In the genomic region with DNA sequence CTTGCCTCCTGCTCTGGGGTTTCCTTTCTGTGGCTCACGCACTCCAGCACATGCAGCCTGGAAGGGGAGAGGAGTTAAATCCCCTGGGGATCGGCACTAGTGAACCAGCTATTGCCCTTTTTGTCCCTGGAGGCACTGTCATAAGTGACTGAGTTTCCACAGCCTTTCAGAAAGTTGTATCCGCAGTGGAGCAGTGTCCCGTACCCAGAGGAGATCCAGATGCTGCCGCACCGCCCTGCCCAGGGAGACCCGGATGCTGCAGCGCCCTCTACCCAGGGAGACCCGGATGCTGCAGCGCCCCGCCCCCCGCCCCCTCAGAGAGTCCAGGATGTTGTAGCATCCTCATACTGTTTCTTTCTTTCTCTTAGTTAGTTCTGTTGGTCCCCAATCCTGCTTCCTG, we compare ENCODE assay signal across 8 mouse cellular contexts. TPM values are rescaled to one million over a fixed set of nuclear protein-coding genes. Genes with fewer than 3 reads are reported as not detected.
DNase-seq lines count a peak whose midpoint lies in the region; ATAC-seq lines count a peak whose summit lies in the region.

No protein-coding gene starts in this region.

- 19% methylated on average over 12 of the region's 12 CpGs for WGBS in embryonic facial prominence, embryonic 12.5 days
- 30% methylated on average over 12 of the region's 12 CpGs for WGBS in hindbrain, embryonic 13.5 days
- WGBS in midbrain, embryonic 12.5 days = 25% methylated on average over 12 of the region's 12 CpGs

- no peak for ATAC-seq in embryonic facial prominence, embryonic 12.5 days (ENCODE audit: insufficient number of reproducible peaks, insufficient read depth, low FRiP score, low TSS enrichment)
- ATAC-seq in hindbrain, embryonic 13.5 days (ENCODE audit: low FRiP score) = no peak
- peak; percentile 70 for ATAC-seq in midbrain, embryonic 12.5 days (ENCODE audit: low FRiP score, low read depth)
- ATAC-seq in inflammation-experienced regulatory T-cells, adult 6 months = no peak

- no peaks in the 10 kb centered on the region for H3K36me3 ChIP-seq in embryonic facial prominence, embryonic 12.5 days
- no peaks in the 10 kb centered on the region for H3K36me3 ChIP-seq in hindbrain, embryonic 13.5 days
- no peaks in the 10 kb centered on the region for H3K36me3 ChIP-seq in midbrain, embryonic 12.5 days

- peak; percentile 66 for DNase-seq in R1 (ENCODE audit: low read depth, low spot score)
- DNase-seq in ovary, postnatal 14 days (ENCODE audit: low spot score) = no peak
- no peak for DNase-seq in layer of hippocampus, adult 8-10 months (ENCODE audit: low spot score in 2 of 2)
- no peak for DNase-seq in urinary bladder, postnatal 36 days (ENCODE audit: low spot score in 2 of 2)

- H3K9me3 ChIP-seq in embryonic facial prominence, embryonic 12.5 days = no peaks in the 10 kb centered on the region
- H3K9me3 ChIP-seq in hindbrain, embryonic 13.5 days = no peaks in the 10 kb centered on the region
- H3K9me3 ChIP-seq in midbrain, embryonic 12.5 days = no peaks in the 10 kb centered on the region

- H3K27me3 ChIP-seq in embryonic facial prominence, embryonic 12.5 days = no peaks in the 10 kb centered on the region
- peaks cover 3% of the 10 kb centered on the region; the same call in 1 of the 2 replicates for H3K27me3 ChIP-seq in hindbrain, embryonic 13.5 days
- H3K27me3 ChIP-seq in midbrain, embryonic 12.5 days = 0 out of 2 replicates have a peak, but pooled peaks cover 4% of the 10 kb centered on the region

- H3K9ac ChIP-seq in embryonic facial prominence, embryonic 12.5 days = no peak overlapping the region
- H3K9ac ChIP-seq in hindbrain, embryonic 13.5 days = no peak overlapping the region
- peak overlapping the region; percentile 34; the same call in 1 of the 2 replicates for H3K9ac ChIP-seq in midbrain, embryonic 12.5 days (replicated peaks)

- no peaks in the 10 kb centered on the region for H3K4me1 ChIP-seq in embryonic facial prominence, embryonic 12.5 days
- peaks cover 5% of the 10 kb centered on the region for H3K4me1 ChIP-seq in hindbrain, embryonic 13.5 days (replicated peaks)
- H3K4me1 ChIP-seq in midbrain, embryonic 12.5 days = no peaks in the 10 kb centered on the region

- H3K27ac ChIP-seq in embryonic facial prominence, embryonic 12.5 days = no peak overlapping the region
- no peak overlapping the region for H3K27ac ChIP-seq in hindbrain, embryonic 13.5 days
- no peak overlapping the region for H3K27ac ChIP-seq in midbrain, embryonic 12.5 days (replicated peaks)

- H3K4me3 ChIP-seq in embryonic facial prominence, embryonic 12.5 days = 0 out of 2 replicates have a peak overlapping the region, but pooled peaks have one; percentile 15
- H3K4me3 ChIP-seq in hindbrain, embryonic 13.5 days = no peak overlapping the region
- peak overlapping the region; percentile 17; the same call in 1 of the 2 replicates for H3K4me3 ChIP-seq in midbrain, embryonic 12.5 days

- H3K4me2 ChIP-seq in embryonic facial prominence, embryonic 12.5 days (replicated peaks) = peak overlapping the region; percentile 36
- peak overlapping the region; percentile 29 for H3K4me2 ChIP-seq in hindbrain, embryonic 13.5 days
- H3K4me2 ChIP-seq in midbrain, embryonic 12.5 days (replicated peaks) = peak overlapping the region; percentile 40

RNA-seq across cellular contexts. Expression of gene Susd1, which starts 56.3 kb away (rescaled TPM):
- 1.9 and 2.1 TPM in 2 replicates for polyA plus RNA-seq in embryonic facial prominence, embryonic 12.5 days (2016; fragmentation: Nextera tagmentation; extraction: Ambion mirVana)
- 1.3 and 1.5 TPM in 2 replicates for polyA plus RNA-seq in hindbrain, embryonic 13.5 days (2015; fragmentation: Nextera tagmentation; extraction: Ambion mirVana)
- 1.1 and 1.5 TPM in 2 replicates for polyA plus RNA-seq in midbrain, embryonic 12.5 days (2016; fragmentation: Nextera tagmentation; extraction: Ambion mirVana)
- 1 to 10 TPM in 1 of 3 experiments, under 1 TPM in 1, not detected in 1; 0.82 to 1.3 TPM for polyA plus RNA-seq in inflammation-experienced regulatory T-cells, adult 6 months (2017; shearing (Covaris generic))
- 10 to 100 TPM in 2 of 4 experiments, 1 to 10 TPM in 2; 8.3 to 11.1 (median 10.1) TPM for total RNA-seq in layer of hippocampus, adult 8-10 months (2022)
